Mouse (Mus musculus) brain, embryonic 18.5 days (tissue): Measurements from ENCODE around the gene Nsd1.

ENCODE experiments used
- DNase-seq: peaks from one replicate; pipeline ENCODE4 v3.0.0-alpha.2; 2012; ENCODE audit warnings: low read depth, low spot score

Gene Nsd1

GRCm38 (mm10) chr13:55252820-55253219 lies 43.2 kb downstream of the Nsd1 start:
- DNase-seq, result no peak

- DNase-seq, result no peak
Observed at GRCm38 (mm10) chr13:55255052-55255652, 45.6 kb downstream of the Nsd1 start.

GRCm38 (mm10) chr13:55258651-55259050 lies 49.1 kb downstream of the Nsd1 start:
- DNase-seq, result no peak

GRCm38 (mm10) chr13:55261521-55261920 lies 51.9 kb downstream of the Nsd1 start:
- no peak for DNase-seq

- DNase-seq, result no peak
Observed at GRCm38 (mm10) chr13:55262096-55262495, 52.5 kb downstream of the Nsd1 start.

GRCm38 (mm10) chr13:55277203-55277602 lies 67.6 kb downstream of the Nsd1 start:
- no peak for DNase-seq

GRCm38 (mm10) chr13:55277646-55278045 lies 68.1 kb downstream of the Nsd1 start:
- DNase-seq, result no peak

GRCm38 (mm10) chr13:55288854-55289253 lies 79.3 kb downstream of the Nsd1 start:
- DNase-seq, result no peak

- DNase-seq, result no peak
Observed at GRCm38 (mm10) chr13:55296760-55297159, 87.2 kb downstream of the Nsd1 start.

GRCm38 (mm10) chr13:55300913-55301312 lies 91.3 kb downstream of the Nsd1 start:
- no peak for DNase-seq

GRCm38 (mm10) chr13:55312028-55312630 lies 102.5 kb downstream of the Nsd1 start:
- no peak for DNase-seq

GRCm38 (mm10) chr13:55313051-55313450 lies 103.5 kb downstream of the Nsd1 start:
- DNase-seq, result no peak

GRCm38 (mm10) chr13:55314891-55315412 lies 105.4 kb downstream of the Nsd1 start:
- DNase-seq, result no peak

- no peak for DNase-seq
Observed at GRCm38 (mm10) chr13:55318351-55318750, 108.8 kb downstream of the Nsd1 start.

GRCm38 (mm10) chr13:55319931-55320533 lies 110.5 kb downstream of the Nsd1 start, which contains the start of gene Prelid1:
Gene Prelid1 (plus strand): TSS chr13:55320500.
- no peak for DNase-seq

GRCm38 (mm10) chr13:55321434-55322129 lies 112.0 kb downstream of the Nsd1 start, which contains the start of gene Rab24:
Gene Rab24 (minus strand): TSS chr13:55321946.
- no peak for DNase-seq

GRCm38 (mm10) chr13:55322130-55322825 lies 112.7 kb downstream of the Nsd1 start:
- DNase-seq, result no peak

- DNase-seq, result no peak
Observed at GRCm38 (mm10) chr13:55325596-55325995, 116.0 kb downstream of the Nsd1 start.

- no peak for DNase-seq
Observed at GRCm38 (mm10) chr13:55327169-55327568, 117.6 kb downstream of the Nsd1 start.

GRCm38 (mm10) chr13:55327633-55328032 lies 118.1 kb downstream of the Nsd1 start:
- DNase-seq, result peak; percentile 81

- no peak for DNase-seq
Observed at GRCm38 (mm10) chr13:55328171-55328570, 118.6 kb downstream of the Nsd1 start.

GRCm38 (mm10) chr13:55328641-55329040 lies 119.1 kb downstream of the Nsd1 start:
- no peak for DNase-seq
